In the genomic region with DNA sequence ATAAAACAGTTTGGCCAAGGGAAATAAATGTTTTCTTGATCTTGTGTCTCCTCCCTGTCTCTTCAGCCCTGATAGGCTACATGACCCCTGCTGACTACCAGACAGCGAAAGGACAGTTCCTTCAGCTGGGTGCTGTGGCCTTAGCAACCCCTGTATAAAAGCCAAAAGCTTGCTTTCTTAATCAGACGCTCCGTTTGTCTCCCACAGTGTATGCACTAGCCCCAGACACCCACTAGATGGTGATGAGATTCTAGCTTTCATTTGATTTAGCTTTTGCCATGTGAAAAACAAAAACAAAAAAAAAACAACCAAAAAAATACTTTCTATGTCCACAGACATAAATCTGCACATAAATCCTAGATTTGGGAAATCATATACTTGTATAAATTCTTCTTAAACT, we compare ENCODE assay signal across 8 mouse cellular contexts.
DNase-seq lines count a peak whose midpoint lies in the region; ATAC-seq lines count a peak whose summit lies in the region.

No protein-coding gene starts in this region.

- no peak for ATAC-seq in megakaryocyte-erythroid progenitor cell, adult 5-6 weeks (replicated peaks; ENCODE audit: low FRiP score, low TSS enrichment, poor library complexity, severe bottlenecking)

- DNase-seq in heart, postnatal 4 days: peak; percentile 31
- DNase-seq in heart, adult 8-10 months (ENCODE audit: low spot score): no peak
- peak; percentile 19 for DNase-seq in retina, embryonic 14.5 days (ENCODE audit: low spot score)
- DNase-seq in retina, postnatal 1 day: no peak
- DNase-seq in cerebellum, postnatal 36 days: peak; percentile 39 to 59
- DNase-seq in right cerebral cortex, postnatal 4 days: peak; percentile 19
- DNase-seq in thymus, postnatal 36 days: no peak

Comparison
In these comparisons a context has a peak if more than half of its experiments do, and no peak if none do; other contexts are left out.
1. DNase-seq: peak in heart, postnatal 4 days (single experiment), retina, embryonic 14.5 days (single experiment), cerebellum, postnatal 36 days (2 of 2) and right cerebral cortex, postnatal 4 days (single experiment); none in heart, adult 8-10 months (single experiment), retina, postnatal 1 day (single experiment) and thymus, postnatal 36 days (0 of 2).